Mouse (Mus musculus) CH12.LX (cell line): ENCODE data around the gene AI467606.

Experiments
- CHD1 ChIP-seq: IDR thresholded peaks from 2 replicates; pipeline ENCODE4 v1.6.1; 2012; ENCODE audit warnings: low read depth, low read length, improper control_type of control experiment, inconsistent platforms
- CTCF ChIP-seq, 2 experiments: IDR thresholded peaks in 1 of 2; conservative IDR thresholded peaks in 1 of 2; 2 replicates each; pipeline ENCODE4 v1.5.1; 2011 to 2012; ENCODE audit warnings: low read depth in 2 of 2, low read length in 2 of 2, improper control_type of control experiment in 1 of 2, inconsistent platforms in 1 of 2, mild to moderate bottlenecking in 1 of 2, moderate library complexity in 1 of 2
- GABPA ChIP-seq: IDR thresholded peaks from 2 replicates; pipeline ENCODE4 v1.6.1; 2012; ENCODE audit warnings: low read depth, low read length, improper control_type of control experiment, inconsistent platforms; ENCODE audit not compliant: insufficient replicate concordance
- PAX5 ChIP-seq: IDR thresholded peaks from 2 replicates; pipeline ENCODE4 v1.6.1; 2012; ENCODE audit warnings: low read length, inconsistent platforms, mixed read lengths
- POLR2A ChIP-seq: IDR thresholded peaks from 2 replicates; pipeline ENCODE4 v1.6.1; 2011; ENCODE audit warnings: low read depth, mild to moderate bottlenecking, improper control_type of control experiment, low read length
- RAD21 ChIP-seq: IDR thresholded peaks from 2 replicates; pipeline ENCODE4 v1.6.1; 2011; ENCODE audit warnings: low read depth, mild to moderate bottlenecking, low read length, improper control_type of control experiment, moderate library complexity
- RCOR1 ChIP-seq: conservative IDR thresholded peaks from 2 replicates; pipeline ENCODE4 v1.6.1; 2012; ENCODE audit warnings: low read depth, mild to moderate bottlenecking, inconsistent platforms, low read length, improper control_type of control experiment
- ZC3H11A ChIP-seq: IDR thresholded peaks from 2 replicates; pipeline ENCODE4 v1.6.1; 2012; ENCODE audit warnings: low read depth, mild to moderate bottlenecking, inconsistent platforms, low read length, improper control_type of control experiment

DNA sequence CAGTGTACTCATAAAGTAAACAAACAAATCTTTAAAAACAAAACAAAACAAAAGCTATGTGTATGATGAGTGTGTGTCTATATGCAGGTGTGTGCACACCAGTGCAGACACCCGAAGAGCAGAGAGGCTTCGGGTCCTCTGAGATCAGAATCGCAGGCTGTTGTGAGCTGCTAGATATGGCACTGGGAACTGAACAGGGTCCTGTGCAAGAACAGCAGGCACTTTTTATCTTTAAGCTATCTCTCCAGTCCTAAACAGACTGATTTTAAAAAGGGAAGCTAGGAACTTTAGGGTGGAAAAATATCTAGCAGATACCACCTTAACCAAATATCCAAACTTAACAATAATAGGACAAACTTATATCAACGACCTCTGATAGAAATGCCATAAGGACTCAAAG is 51.5 kb downstream of the AI467606 start:
- TF ChIP-seq RCOR1 (no peak), CHD1 (no peak), POLR2A (no peak), CTCF (conservative IDR thresholded peaks at IDR 0.05 in 1 of 2, IDR thresholded peaks at IDR 0.05 in 1 of 2; ENCODE audit: low read depth in 2 of 2, low read length in 2 of 2) (no peak), GABPA (no peak), PAX5 (no peak), ZC3H11A (no peak), RAD21 (no peak)
